Mouse (Mus musculus) gastrocnemius, adult 2 months (tissue): ENCODE results near the gene Nup98. TPM values are rescaled to one million over a fixed set of nuclear protein-coding genes. Genes with fewer than 3 reads are reported as not detected.

ENCODE experiments used
- DNase-seq: peaks from one replicate; pipeline ENCODE4 v3.0.0; 2022
- H3K27ac ChIP-seq: fragments of 200-600 bp; 2 replicates; pipeline ENCODE4 v1.8.1; 2022; ENCODE audit warnings: mild to moderate bottlenecking
- H3K4me3 ChIP-seq: fragments of 200-600 bp; 2 replicates; pipeline ENCODE4 v1.8.1; 2022; ENCODE audit warnings: mild to moderate bottlenecking, moderate library complexity
- CTCF ChIP-seq: fragments of 200-600 bp; IDR thresholded peaks from 2 replicates; pipeline ENCODE4 v1.8.1; 2022; ENCODE audit warnings: antibody characterized with exemption, mild to moderate bottlenecking, moderate library complexity
- intact Hi-C: fragments of 180-260 bp; cut with DNase I; formaldehyde crosslinking; loops from one replicate; pipeline ENCODE4 v1.15.1; 2025
- total RNA-seq, 2 experiments: library from RNA; stranded (reverse); gene quantifications; 2 replicates each; pipeline ENCODE4 v1.2.3; 2021

The Nup98 gene
- total RNA-seq, 2 experiments from 2014 or later = 27.0 to 28.0 TPM

DNA sequence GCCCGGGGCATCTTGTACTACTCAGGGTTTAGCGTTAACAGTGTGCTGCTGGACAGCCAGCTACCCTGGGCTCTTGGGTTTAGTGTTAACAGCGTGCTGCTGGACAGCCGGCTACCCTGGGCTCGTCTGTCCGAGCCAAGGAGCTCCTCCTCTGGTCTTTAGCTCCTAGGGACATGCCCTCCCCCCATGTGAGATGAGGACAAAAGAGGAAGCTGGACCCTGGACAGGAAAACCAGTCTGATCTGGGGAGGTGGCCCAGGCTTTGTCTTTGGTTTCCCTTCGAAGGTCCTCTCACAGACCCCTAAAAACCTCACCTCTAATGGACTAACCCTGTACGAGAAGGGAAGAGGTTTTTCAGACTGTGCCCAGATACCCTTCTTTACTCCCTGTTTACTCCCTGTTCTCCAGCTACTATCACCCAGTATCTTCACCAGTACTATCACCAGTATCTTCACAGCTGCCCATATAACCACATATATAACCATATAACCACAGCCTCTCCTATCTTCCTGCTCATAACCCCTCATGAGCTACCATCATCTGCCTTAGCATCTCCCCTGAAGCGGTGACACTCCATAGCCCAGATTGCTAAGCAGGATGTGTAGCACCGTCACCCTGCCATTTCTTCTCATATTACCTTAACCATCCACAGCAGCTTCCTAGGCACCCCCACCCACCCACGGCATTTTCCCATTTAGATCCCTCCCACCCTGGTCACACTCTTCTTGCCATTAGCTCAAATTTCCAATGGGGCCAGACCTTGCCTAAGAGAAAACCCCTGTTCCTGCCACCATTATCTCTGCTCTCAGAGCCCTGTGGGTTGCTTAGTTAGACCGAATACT, 37.2 kb upstream of the Nup98 start:
- H3K4me3 ChIP-seq = peak overlapping the region; percentile 96
- no peak for TF ChIP-seq CTCF
- intact Hi-C loops = no loop called here
- DNase-seq = peak; percentile 29
- peak overlapping the region; percentile 74 for H3K27ac ChIP-seq

DNA sequence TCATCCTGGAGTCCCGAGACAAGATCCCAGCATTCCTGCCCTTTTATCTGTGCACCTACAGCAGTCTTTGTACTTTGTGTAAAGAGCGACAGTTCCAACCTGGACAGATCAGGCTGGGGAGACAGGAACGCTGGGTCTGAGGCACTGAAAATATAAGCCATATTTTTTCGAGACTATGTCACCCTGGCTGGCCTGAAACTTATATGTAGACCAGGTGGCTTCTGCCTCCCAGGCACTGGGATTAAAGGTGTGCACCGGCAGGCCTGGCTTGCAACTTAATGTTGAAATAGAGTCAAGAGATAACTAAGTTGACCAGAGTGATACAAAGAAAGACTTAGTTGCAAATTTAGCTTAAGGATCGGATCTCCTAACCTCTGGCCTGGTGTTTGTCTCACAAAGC, 36.3 kb upstream of the Nup98 start:
- intact Hi-C loops = no loop called here
- Histone ChIP-seq H3K27ac (peak overlapping the region; percentile 74), H3K4me3 (peak overlapping the region; percentile 96)
- TF ChIP-seq CTCF = no peak
- no peak for DNase-seq

DNA sequence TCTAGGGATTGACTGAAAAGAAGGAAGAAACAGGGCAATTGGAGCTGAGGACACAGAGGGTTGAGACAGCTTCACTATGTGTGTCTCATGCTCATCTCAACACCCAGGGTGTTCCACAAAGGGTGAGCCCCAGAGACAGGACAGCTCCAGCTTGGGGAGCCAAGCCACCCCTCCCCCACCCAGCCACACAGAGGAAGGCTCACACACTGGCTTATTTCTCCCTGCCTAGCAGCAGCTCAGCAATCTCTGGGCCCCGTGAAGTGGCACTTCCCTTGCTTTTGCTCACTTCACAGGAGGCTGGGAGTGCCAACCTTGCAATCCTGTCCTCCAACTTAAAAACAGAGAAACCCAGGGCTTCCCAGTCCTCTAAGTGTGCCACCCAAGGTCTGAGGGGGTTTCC, 35.8 kb upstream of the Nup98 start:
- TF ChIP-seq CTCF = no peak
- intact Hi-C loops = no loop called here
- peak; percentile 57 for DNase-seq
- Histone ChIP-seq H3K4me3 (peak overlapping the region; percentile 96), H3K27ac (peak overlapping the region; percentile 74)

DNA sequence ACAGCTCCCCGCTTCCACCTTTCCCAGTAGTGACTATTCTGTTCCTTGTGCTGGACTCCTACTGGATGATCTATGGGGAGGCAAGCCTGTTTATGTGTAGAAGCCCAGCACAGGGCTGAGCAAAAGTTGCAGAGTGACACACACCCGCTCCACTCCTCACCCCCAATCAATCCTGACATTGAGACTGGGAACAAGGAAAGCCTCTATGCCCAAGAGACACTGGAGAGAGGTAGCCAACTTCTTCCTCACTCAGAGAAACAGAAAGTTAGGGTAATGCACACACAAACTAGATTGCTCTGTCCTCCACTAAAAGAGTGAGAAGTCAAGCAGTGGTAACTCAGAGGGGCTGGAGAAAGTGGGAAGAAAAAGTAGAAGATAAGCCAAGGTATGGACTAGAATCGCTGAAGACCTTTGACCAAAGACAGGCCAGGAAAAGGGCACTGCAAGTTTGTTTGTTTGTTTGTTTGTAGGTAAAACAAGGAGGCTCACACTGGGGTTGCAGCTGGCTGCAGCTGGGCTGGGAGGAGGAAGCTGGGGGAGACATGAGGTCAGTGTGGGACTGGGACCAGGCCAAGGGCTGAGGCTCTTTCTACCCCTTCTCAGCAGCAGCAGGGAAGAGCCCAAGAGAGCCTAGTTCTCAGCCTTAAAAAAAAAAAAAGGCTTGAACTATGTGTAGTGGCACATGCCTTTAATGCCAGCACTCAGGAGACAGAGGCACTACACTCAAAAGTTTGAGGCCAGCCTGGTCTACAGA, 35.0 kb upstream of the Nup98 start:
- TF ChIP-seq CTCF = no peak
- peak; percentile 74 for DNase-seq
- intact Hi-C loops = no loop called here
- H3K27ac ChIP-seq = peak overlapping the region; percentile 74
- H3K4me3 ChIP-seq = peak overlapping the region; percentile 40

DNA sequence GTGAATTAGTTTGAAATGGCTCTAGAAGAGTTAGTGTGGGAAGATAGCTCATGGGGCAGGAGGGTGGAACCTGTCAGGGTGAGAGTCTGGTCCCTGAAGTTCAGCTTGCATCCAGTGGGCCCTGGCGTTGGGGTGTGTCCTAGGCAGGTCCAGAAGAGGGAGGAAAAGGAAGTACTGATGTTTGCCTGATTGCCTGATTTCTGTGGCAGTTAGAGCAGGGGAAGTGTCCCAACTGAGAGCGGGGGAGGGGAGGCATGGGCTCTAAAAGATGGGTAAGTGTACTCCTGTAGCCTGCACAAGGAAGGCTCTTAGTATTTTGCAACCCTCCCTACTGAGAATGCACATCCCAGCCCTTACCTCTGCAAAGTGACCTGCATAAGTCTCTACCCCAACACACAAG, 33.9 kb upstream of the Nup98 start:
- Histone ChIP-seq H3K4me3 (peak overlapping the region; percentile 40; the same call in 1 of the 2 replicates), H3K27ac (peak overlapping the region; percentile 74)
- peak; percentile 46 for DNase-seq
- TF ChIP-seq CTCF = no peak
- intact Hi-C loops = no loop called here

DNA sequence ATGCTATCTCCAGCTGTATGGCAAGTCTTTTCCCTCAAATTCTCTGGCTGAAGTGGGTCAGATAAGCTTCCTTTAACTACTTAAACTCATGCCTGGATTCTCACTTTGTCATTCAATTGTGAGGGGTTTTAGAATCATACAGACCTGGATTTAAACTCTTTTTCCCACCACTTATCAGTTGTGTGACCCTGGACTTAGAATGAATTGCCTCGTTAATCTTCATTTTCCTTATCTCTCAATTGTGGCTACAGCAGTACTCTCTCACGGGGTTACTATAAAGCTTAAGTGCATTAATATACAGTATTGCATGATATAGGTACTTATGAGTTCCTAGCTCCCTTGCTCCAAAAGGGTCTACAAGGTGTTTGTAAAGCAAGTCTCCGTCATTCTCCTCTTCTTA, 32.9 kb upstream of the Nup98 start:
- intact Hi-C loops = no loop called here
- no peak for TF ChIP-seq CTCF
- H3K27ac ChIP-seq = peak overlapping the region; percentile 74; the same call in 1 of the 2 replicates
- no peak overlapping the region for H3K4me3 ChIP-seq
- DNase-seq = no peak

DNA sequence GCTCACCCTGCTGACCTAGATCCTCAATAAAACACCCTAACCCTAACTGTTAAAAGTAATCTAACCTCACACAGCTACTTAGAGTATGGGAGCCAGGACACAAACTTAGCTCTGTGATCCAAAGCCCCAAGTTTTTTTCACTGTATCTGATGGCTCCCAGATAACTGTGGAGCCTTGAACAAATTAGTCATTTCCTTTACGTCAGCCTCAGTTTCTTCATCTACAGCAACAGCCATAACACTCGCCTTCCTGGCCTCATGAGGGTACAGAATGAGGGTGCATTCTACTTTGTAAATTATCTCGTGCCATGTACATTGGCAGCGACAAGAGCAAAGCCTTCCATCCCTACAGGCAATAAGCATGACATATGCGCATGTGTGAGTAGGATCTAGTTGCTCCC, 32.4 kb upstream of the Nup98 start:
- intact Hi-C loops = no loop called here
- no peak for DNase-seq
- no peak overlapping the region for H3K4me3 ChIP-seq
- H3K27ac ChIP-seq = peak overlapping the region; percentile 1; the same call in 1 of the 2 replicates
- TF ChIP-seq CTCF = no peak

DNA sequence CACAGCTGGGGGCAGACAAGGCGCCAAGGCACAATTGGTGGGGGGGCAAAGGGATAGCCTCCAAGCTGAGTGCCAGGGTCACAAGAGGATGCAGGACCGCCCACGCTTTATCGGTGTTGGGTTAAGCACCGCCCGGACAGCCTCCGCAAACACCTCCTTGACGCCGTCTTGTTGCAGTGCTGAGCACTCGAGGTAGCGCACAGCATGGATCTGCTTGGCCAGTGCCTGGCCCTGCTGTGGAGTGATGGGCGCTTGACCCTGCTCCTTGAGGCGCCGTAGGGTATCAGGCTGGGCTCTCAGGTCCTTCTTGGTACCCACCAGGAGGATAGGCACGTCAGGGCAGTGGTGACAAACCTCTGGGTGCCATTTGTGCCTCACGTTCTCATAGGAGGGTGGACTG, 29.6 kb upstream of the Nup98 start:
- DNase-seq = no peak
- Histone ChIP-seq H3K4me3 (no peak overlapping the region), H3K27ac (no peak overlapping the region)
- no peak for TF ChIP-seq CTCF
- intact Hi-C loops = no loop called here

DNA sequence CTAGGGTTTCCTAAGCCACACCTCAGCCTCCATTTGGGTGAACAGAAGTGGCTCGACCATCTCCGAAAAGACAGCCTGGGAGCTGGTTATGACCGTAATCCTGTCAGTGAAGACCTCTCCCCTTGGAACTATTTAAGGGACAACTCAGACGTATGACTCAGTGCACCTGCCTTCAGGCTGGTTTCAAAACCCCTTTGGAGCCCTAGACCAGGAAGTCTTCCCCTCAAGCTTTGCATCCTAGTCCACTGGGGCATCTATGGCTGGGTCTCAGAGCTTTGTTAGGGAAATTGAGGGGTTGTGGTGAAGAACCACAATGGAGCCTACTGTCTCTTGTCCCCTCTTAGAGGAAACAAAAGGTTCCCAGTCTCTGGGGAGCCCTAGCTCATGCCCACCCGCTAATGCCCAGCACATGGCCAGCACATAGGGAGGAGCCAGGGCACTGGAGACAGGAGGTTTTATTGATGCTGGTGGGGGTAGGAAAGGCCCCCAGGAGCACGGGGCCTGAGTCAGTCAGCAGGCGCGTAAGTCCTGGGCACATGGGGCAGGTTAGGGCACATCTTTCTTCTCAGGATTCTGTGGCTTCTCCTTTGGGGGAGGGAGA, 28.8 kb upstream of the Nup98 start:
- no peak overlapping the region for H3K4me3 ChIP-seq
- intact Hi-C loops = no loop called here
- no peak for TF ChIP-seq CTCF
- no peak for DNase-seq
- H3K27ac ChIP-seq = no peak overlapping the region

DNA sequence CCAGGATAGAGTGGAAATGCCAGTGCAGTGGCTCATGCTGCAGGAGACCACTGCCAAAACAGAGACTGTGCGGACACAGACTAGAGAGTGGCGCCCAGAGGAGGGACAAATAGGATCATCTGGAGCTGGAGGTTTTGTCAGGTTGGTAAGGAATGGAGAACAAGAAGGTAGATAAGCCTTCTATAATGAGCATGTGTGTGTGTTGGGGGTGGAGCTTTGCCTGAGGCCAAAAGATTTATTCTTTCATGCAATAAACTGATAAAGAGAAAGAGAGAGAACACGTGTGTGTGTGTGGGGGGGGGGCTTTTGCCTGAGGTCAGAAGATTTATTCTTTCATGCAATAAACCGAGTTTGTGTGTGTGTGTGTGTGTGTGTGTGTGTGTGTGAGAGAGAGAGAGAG, 23.1 kb upstream of the Nup98 start:
- DNase-seq = no peak
- no peak for TF ChIP-seq CTCF
- no peak overlapping the region for H3K4me3 ChIP-seq
- no peak overlapping the region for H3K27ac ChIP-seq
- intact Hi-C loops = no loop called here

DNA sequence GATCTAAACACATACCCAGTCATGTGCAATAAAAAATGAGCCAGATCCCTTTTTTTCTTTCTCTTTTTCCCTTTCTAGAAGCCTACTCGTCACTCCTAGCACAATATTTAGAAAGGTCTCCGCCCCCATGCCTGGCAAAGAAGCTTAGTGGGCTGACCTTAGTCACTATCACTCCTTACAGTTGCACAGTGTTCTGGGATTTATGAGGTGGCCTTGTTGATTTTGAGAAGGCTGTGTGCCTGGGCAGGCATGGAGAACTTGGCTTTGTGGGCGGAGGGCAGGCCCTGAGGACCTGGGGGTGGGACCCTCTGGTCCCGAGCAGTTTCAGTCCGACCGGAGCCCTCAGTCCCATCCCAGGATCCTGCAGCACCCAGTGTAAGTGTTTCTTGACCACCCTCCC, 19.8 kb upstream of the Nup98 start:
- Histone ChIP-seq H3K27ac (no peak overlapping the region), H3K4me3 (no peak overlapping the region)
- no peak for TF ChIP-seq CTCF
- intact Hi-C loops = no loop called here
- DNase-seq = no peak

DNA sequence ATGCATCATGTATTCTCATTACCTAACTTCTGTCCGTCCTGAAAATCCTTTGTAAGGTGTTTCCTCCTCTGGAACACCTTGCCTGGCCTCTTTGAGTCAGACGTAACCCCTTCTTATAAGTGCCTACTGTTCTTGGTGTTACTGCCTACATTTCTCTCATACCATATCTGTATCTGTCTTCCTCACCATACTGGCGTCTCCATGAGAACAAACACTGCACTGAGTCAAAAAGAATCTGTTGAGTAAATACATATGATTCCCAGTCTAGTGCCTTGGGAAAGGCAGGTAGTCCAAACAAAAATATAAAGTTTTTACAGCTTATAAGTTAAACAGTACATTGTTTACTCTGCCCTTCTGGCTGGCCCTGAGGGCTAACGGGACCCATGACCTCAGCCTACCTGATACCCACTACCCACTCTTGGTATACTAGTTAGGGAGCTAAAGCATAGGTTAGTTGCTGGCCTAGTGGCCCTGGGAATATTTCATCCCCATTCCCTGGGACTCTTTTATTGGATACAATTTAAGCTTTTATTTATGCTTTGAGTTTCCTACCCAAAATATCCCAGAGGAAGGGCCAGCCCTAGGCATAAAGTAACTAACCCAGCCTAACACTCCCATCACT, 18.2 kb upstream of the Nup98 start:
- intact Hi-C loops = no loop called here
- H3K4me3 ChIP-seq = no peak overlapping the region
- no peak for TF ChIP-seq CTCF
- DNase-seq = no peak
- H3K27ac ChIP-seq = no peak overlapping the region
